Mouse (Mus musculus): ENCODE measurements around the gene Emb.

DNA sequence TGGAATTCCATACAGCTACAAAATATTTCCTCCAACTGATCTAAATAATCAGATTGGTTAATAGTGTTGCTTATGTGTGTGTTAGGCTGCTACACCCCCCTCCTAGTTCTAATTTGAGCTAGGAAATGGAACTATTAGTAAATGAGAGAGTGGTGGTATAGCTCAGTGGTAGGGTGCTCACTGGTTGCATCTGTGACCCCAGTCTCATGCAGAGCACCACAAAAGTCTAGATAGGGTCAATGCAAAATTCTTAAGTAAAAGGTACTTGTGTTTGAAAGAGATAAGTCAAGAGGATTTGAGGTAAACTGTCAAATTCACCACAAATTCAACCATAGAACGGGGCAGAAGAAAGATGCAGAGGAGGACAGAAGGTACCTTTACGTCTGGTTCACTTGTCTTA lies 10.7 kb upstream of the Emb start:
- TF ChIP-seq CTCF (IDR thresholded peaks at IDR 0.05; ENCODE audit: borderline replicate concordance, extremely low read depth, insufficient read depth, insufficient read length) (no peak), POLR2A (IDR thresholded peaks at IDR 0.05; ENCODE audit: borderline replicate concordance, extremely low read depth, insufficient read depth, insufficient read length, poor library complexity, severe bottlenecking) (no peak)
